Mouse (Mus musculus) heart, embryonic 16.5 days (tissue): ENCODE data around the gene Cdyl2. TPM values are rescaled to one million over a fixed set of nuclear protein-coding genes. Genes with fewer than 3 reads are reported as not detected.
A peak's percentile ranks its signal among the peaks of the same experiment; 100 is the strongest.

Experiments
- ATAC-seq: fragments of 200-750 bp; cut with Nextera tagmentation; replicated peaks from 2 replicates; pipeline ENCODE4 v1.8.0; 2017; ENCODE audit warnings: moderate number of reproducible peaks; ENCODE audit not compliant: insufficient read depth, low FRiP score; ENCODE audit errors: extremely low read depth
- H3K27ac ChIP-seq: fragments of 300-500 bp; sonication (generic); 2 replicates; pipeline ENCODE4 v1.5.1; 2014; ENCODE audit warnings: mild to moderate bottlenecking, low read length, control low read depth, moderate library complexity
- H3K27me3 ChIP-seq: fragments of 300-500 bp; sonication (generic); 2 replicates; pipeline ENCODE4 v1.6.1; 2014; ENCODE audit warnings: low read length, mixed read lengths; ENCODE audit not compliant: control insufficient read depth, insufficient read depth
- H3K36me3 ChIP-seq: fragments of 300-500 bp; sonication (generic); 2 replicates; pipeline ENCODE4 v1.6.1; 2014; ENCODE audit not compliant: control insufficient read depth, insufficient read depth
- H3K4me1 ChIP-seq: fragments of 300-500 bp; sonication (generic); 2 replicates; pipeline ENCODE4 v1.6.1; 2014; ENCODE audit warnings: low read length, mixed read lengths; ENCODE audit not compliant: control insufficient read depth, insufficient read depth
- H3K4me2 ChIP-seq: fragments of 300-500 bp; sonication (generic); 2 replicates; pipeline ENCODE4 v1.6.1; 2014; ENCODE audit warnings: low read depth, mild to moderate bottlenecking, control low read depth, low read length
- H3K4me3 ChIP-seq: fragments of 300-500 bp; sonication (generic); 2 replicates; pipeline ENCODE4 v1.5.1; 2014; ENCODE audit warnings: mild to moderate bottlenecking, control low read depth, low read length
- H3K9ac ChIP-seq: fragments of 300-500 bp; sonication (generic); 2 replicates; pipeline ENCODE4 v1.6.1; 2014; ENCODE audit warnings: low read length, control low read depth
- H3K9me3 ChIP-seq: fragments of 300-500 bp; sonication (generic); replicated peaks from 2 replicates; pipeline ENCODE4 v1.6.1; 2016; ENCODE audit warnings: low read length; ENCODE audit not compliant: control insufficient read depth
- WGBS: fragments of 180-500 bp; shearing (Covaris S2); extraction: QIAGEN DNeasy Blood & Tissue Kit; methylation state at CpG from one replicate; pipeline ENCODE4 v1.1.7; 2014; 5-methylcytosine and 5-hydroxymethylcytosine counted together
- polyA plus RNA-seq: library from polyadenylated mRNA; unstranded; fragments of >200 nt; fragmentation: Nextera tagmentation; extraction: Ambion mirVana; gene quantifications from 2 replicates; pipeline ENCODE4 v1.2.1, GENCODE M21; 2015

Cdyl2 gene
- 4.8 and 5.2 TPM in 2 replicates for polyA plus RNA-seq

DNA sequence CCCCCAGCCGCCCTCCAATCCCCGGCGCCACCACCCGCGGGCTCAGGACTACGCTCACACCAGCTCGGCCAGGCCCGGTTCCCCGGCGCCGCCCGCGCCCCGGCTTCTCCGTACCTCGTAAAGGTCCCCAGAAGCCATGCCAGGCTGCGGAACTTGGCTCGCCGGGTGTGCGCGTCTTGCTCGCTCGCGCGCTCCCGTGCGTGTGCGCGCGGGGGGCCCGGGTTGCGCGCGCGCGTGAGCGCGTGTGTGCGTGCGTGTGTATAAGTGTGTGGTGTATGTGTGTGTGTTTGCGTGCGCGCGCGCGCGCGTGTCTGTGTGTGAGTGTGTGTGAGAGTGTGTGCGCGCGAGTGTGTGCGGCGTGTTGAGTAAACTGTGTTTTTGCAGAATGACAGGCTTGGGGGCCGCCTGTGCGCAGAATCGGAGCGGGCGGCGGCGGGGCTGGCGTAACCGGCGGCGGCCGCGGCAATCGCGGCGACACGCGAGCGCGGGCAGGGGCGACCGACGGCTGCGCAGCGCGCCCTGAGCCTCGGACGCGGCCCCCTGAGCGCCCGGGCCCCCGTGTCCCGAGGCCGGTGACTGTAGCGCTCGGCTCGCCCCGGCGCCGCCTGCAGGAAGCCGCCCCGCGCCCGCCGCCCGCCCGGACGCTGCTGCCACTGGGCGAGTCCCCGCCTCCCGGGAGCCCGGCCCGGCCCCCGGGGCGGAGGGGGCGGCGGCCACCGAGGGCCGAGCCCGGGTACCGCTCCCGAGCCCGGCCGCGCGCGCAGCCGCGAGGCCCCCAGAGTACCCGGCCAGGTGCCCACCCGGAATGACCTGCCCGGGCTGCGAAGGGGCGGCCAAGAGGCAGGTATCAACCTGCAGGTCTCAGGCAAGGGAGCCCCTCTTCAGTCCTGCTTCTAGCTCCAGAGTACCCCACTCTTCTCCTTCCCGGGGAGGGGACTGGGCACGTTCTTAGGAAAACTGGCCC, at the start of gene Cdyl2:
Gene Cdyl2 (minus strand): TSS at position 308 of the 964 bp plus-strand sequence.
- ATAC-seq, result peak; percentile 84
- Histone ChIP-seq H3K27ac (peak within 1 kb of the TSS; percentile 65), H3K4me3 (peak within 1 kb of the TSS; percentile 68), H3K27me3 (peaks cover 12% of the 10 kb centered on the region), H3K36me3 (peaks cover 3% of the 10 kb centered on the region; the same call in 1 of the 2 replicates), H3K9me3 (peaks cover 3% of the 10 kb centered on the region; the same call in 1 of the 2 replicates), H3K4me2 (peak within 1 kb of the TSS; percentile 74), H3K9ac (peak within 1 kb of the TSS; percentile 78), H3K4me1 (peaks cover 9% of the 10 kb centered on the region; the same call in 1 of the 2 replicates)
- under 1% methylated on average over 112 of the region's 129 CpGs for WGBS

- Histone ChIP-seq H3K4me3 (no peak overlapping the region), H3K9ac (no peak overlapping the region), H3K27ac (no peak overlapping the region), H3K27me3 (no peaks in the 10 kb centered on the region), H3K4me1 (no peaks in the 10 kb centered on the region), H3K36me3 (no peaks in the 10 kb centered on the region), H3K4me2 (no peak overlapping the region), H3K9me3 (no peaks in the 10 kb centered on the region)
- 69% methylated on average over 8 of the region's 8 CpGs for WGBS
- ATAC-seq, result no peak
These were observed 47.8 kb upstream of the Cdyl2 start for GRCm38 (mm10) chr8:116780594-116780993.

DNA sequence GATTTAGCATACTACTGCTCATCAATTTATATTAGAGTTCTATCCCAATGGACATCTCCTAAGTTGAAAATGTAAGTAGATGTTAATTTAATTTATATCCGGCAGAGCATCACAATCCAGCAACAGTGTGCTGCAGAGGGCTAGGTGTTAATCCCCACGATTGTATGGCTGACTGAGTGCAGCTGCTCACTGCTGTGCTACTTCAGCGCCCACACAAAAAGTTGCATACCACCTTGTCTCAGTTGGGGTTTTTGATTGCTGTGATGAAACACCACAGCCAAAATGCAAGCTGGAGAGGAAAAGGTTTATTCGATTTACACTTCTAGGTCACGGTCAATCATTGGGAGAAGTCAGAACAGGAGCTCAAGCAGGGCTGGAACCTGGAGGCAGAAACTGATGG, 41.4 kb upstream of the Cdyl2 start:
- H3K9ac ChIP-seq, result no peak overlapping the region
- H3K9me3 ChIP-seq, result no peaks in the 10 kb centered on the region
- H3K27me3 ChIP-seq, result no peaks in the 10 kb centered on the region
- no peak overlapping the region for H3K4me3 ChIP-seq
- no peak overlapping the region for H3K4me2 ChIP-seq
- H3K4me1 ChIP-seq, result no peaks in the 10 kb centered on the region
- H3K27ac ChIP-seq, result no peak overlapping the region
- WGBS, result 82% methylated on average over 5 of the region's 5 CpGs
- ATAC-seq, result no peak
- no peaks in the 10 kb centered on the region for H3K36me3 ChIP-seq

DNA sequence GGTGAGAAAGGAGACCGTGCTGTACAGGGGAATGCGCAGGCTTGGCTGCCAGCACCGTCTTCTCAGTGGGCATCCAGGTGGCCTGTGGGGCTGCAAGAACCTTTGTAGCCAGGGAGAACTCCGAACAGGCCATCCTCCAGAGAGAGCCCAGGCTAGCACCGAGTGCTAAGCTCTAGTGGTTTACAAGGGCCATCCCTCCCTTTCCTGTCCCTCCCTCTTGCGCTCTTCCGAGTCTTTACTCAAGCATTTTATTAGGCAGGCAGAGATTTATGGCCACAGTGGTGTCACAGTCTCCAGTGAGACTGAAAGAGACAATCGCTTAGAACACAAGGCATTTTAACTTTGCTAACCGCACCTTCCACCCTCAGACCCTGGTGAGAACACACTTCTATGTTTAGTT, 39.9 kb upstream of the Cdyl2 start:
- Histone ChIP-seq H3K27me3 (no peaks in the 10 kb centered on the region), H3K9me3 (no peaks in the 10 kb centered on the region), H3K9ac (no peak overlapping the region), H3K4me2 (no peak overlapping the region), H3K4me3 (no peak overlapping the region), H3K27ac (no peak overlapping the region), H3K4me1 (no peaks in the 10 kb centered on the region), H3K36me3 (no peaks in the 10 kb centered on the region)
- WGBS, result 84% methylated on average over 9 of the region's 9 CpGs
- ATAC-seq, result no peak

GRCm38 (mm10) chr8:116771797-116772343, 39.1 kb upstream of the Cdyl2 start:
- Histone ChIP-seq H3K4me2 (no peak overlapping the region), H3K27me3 (no peaks in the 10 kb centered on the region), H3K9ac (no peak overlapping the region), H3K36me3 (no peaks in the 10 kb centered on the region), H3K27ac (no peak overlapping the region), H3K4me3 (no peak overlapping the region), H3K4me1 (no peaks in the 10 kb centered on the region), H3K9me3 (no peaks in the 10 kb centered on the region)
- ATAC-seq, result no peak
- 60% methylated on average over 7 of the region's 7 CpGs for WGBS

DNA sequence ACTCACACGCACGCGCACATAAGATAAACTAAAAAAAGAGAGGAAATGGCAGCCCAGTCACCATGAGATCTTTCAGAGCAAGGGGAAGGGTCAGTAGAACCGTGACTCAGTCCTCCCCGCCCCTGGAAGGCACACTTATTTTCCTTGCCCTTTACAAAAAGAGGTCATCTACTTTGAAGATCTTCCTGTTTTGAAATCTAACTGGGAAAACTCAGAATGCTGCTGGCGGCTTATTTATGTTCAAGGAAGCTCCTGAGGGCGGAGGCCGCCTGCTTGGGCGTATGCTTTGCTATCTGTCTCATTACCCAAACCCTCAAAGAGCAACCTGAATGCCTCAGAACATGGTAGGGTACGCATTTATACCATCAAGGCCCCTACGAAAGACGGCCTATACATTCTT, 38.0 kb upstream of the Cdyl2 start:
- no peak for ATAC-seq
- Histone ChIP-seq H3K27me3 (no peaks in the 10 kb centered on the region), H3K9me3 (no peaks in the 10 kb centered on the region), H3K27ac (no peak overlapping the region), H3K9ac (no peak overlapping the region), H3K36me3 (no peaks in the 10 kb centered on the region), H3K4me1 (no peaks in the 10 kb centered on the region), H3K4me3 (no peak overlapping the region), H3K4me2 (no peak overlapping the region)
- WGBS, result 73% methylated on average over 12 of the region's 12 CpGs

- Histone ChIP-seq H3K4me1 (no peaks in the 10 kb centered on the region), H3K9ac (no peak overlapping the region), H3K4me3 (no peak overlapping the region), H3K4me2 (no peak overlapping the region), H3K27me3 (no peaks in the 10 kb centered on the region), H3K36me3 (no peaks in the 10 kb centered on the region), H3K9me3 (no peaks in the 10 kb centered on the region), H3K27ac (no peak overlapping the region)
- ATAC-seq, result no peak
- WGBS, result 55% methylated on average over 3 of the region's 3 CpGs
These were observed 23.4 kb upstream of the Cdyl2 start for GRCm38 (mm10) chr8:116756174-116756573.

DNA sequence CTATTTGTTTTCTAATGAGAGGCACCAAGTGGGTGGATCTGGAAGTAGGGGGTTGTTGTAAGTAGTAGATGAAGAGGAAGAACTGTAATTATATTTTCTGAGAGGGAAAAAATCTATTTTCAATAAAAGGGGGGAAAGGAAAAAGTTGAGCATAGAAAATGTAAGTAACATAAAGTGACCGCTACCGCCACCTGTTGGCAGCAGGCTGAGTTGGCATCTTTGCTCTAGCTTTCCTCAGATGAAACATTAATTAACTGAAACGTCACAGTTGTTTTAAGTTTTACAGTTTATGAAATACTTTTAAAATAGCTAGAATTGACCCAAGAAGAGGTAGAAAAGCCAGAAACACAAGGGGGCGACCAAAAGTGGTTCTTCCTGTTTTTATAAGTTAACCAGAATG, 22.8 kb upstream of the Cdyl2 start:
- H3K36me3 ChIP-seq, result no peaks in the 10 kb centered on the region
- H3K9me3 ChIP-seq, result no peaks in the 10 kb centered on the region
- H3K4me2 ChIP-seq, result no peak overlapping the region
- no peak overlapping the region for H3K9ac ChIP-seq
- H3K27ac ChIP-seq, result no peak overlapping the region
- no peaks in the 10 kb centered on the region for H3K4me1 ChIP-seq
- WGBS, result 4% methylated on average over 4 of the region's 4 CpGs
- no peak overlapping the region for H3K4me3 ChIP-seq
- ATAC-seq, result no peak
- no peaks in the 10 kb centered on the region for H3K27me3 ChIP-seq

GRCm38 (mm10) chr8:116740726-116741125, 7.9 kb upstream of the Cdyl2 start:
- ATAC-seq, result no peak
- no peak overlapping the region for H3K27ac ChIP-seq
- H3K36me3 ChIP-seq, result no peaks in the 10 kb centered on the region
- no peaks in the 10 kb centered on the region for H3K27me3 ChIP-seq
- no peak overlapping the region for H3K9ac ChIP-seq
- H3K4me2 ChIP-seq, result no peak overlapping the region
- no peak overlapping the region for H3K4me3 ChIP-seq
- 0 out of 2 replicates have a peak, but pooled peaks cover 8% of the 10 kb centered on the region for H3K9me3 ChIP-seq
- no peaks in the 10 kb centered on the region for H3K4me1 ChIP-seq
- WGBS, result 86% methylated on average over 1 of the region's 1 CpGs
